Mouse (Mus musculus): ENCODE measurements around the gene Sv2b. TPM values are rescaled to one million over a fixed set of nuclear protein-coding genes. Genes with fewer than 3 reads are reported as not detected.

Sv2b gene
- polyA plus RNA-seq, 1 experiment from 2014 or later: 2.6 TPM

GRCm38 (mm10) chr7:75118022-75118673, 190.9 kb downstream of the Sv2b start:
- H3K9ac ChIP-seq: peak overlapping the region; percentile 35; the same call in 1 of the 2 replicates
- WGBS: 43% methylated on average over 7 of the region's 7 CpGs
- peak overlapping the region; percentile 23 for H3K4me3 ChIP-seq
- H3K4me1 ChIP-seq: no peaks in the 10 kb centered on the region
- peak overlapping the region; percentile 57 for H3K4me2 ChIP-seq (replicated peaks)
- H3K36me3 ChIP-seq: no peaks in the 10 kb centered on the region
- no peak overlapping the region for H3K27ac ChIP-seq
- ATAC-seq (ENCODE audit: low FRiP score): peak; percentile 78
- H3K27me3 ChIP-seq: 0 out of 2 replicates have a peak, but pooled peaks cover 4% of the 10 kb centered on the region
- H3K9me3 ChIP-seq (replicated peaks): no peaks in the 10 kb centered on the region

DNA sequence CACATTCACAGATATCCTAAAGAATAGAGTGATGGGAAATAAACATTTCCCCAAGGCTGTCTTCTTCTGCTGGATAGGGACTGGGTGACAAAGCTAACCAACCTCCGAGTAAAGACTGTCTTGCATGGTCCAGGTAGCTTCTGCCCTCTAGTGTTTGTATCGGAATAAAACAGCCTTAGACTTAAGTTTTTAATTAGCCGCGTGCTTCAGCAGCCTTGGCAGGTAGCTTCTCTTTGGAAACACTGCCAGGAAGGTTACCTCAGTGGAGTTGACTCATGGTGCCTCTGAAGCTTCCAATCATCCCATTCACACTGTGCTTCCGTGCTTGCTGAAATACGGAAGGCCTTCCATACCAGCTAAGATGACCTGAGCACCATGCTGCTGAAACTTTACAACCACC, 198.4 kb downstream of the Sv2b start:
- no peak overlapping the region for H3K4me3 ChIP-seq
- ATAC-seq (ENCODE audit: low FRiP score): no peak; the same call in 1 of the 2 replicates
- no peak overlapping the region for H3K27ac ChIP-seq
- WGBS: 13% methylated on average over 6 of the region's 6 CpGs
- 0 out of 2 replicates have a peak, but pooled peaks cover 4% of the 10 kb centered on the region for H3K27me3 ChIP-seq
- no peak overlapping the region for H3K9ac ChIP-seq
- no peak overlapping the region for H3K4me2 ChIP-seq (replicated peaks)
- H3K36me3 ChIP-seq: no peaks in the 10 kb centered on the region
- no peaks in the 10 kb centered on the region for H3K9me3 ChIP-seq (replicated peaks)
- no peaks in the 10 kb centered on the region for H3K4me1 ChIP-seq

- Histone ChIP-seq H3K36me3 (no peaks in the 10 kb centered on the region), H3K9ac (no peak overlapping the region), H3K27me3 (no peaks in the 10 kb centered on the region), H3K4me2 (replicated peaks) (no peak overlapping the region), H3K4me3 (no peak overlapping the region), H3K27ac (no peak overlapping the region), H3K9me3 (replicated peaks) (no peaks in the 10 kb centered on the region), H3K4me1 (peaks cover 4% of the 10 kb centered on the region; the same call in 1 of the 2 replicates)
- ATAC-seq (ENCODE audit: low FRiP score): no peak
Observed at GRCm38 (mm10) chr7:75107441-75107840, 201.6 kb downstream of the Sv2b start.

DNA sequence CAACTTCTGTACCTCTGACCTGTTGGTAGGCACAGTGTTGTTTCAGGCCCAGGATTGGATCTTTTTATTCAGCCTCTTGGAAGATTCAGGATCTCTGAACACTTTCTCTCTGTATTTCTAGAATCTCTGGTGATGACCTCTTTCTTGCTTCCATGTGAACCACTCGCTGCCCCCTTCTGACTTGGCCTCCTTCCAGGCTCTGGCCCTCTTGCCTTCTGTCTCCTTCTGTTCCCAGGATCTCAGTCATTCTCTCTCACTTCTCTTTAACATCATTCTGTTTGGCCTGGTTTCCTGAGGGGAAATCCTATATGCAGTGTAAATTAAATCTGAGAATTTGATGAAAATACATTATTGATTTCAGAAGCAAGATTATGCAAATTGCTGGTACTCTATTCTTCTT, 205.2 kb downstream of the Sv2b start:
- no peaks in the 10 kb centered on the region for H3K27me3 ChIP-seq
- H3K9me3 ChIP-seq (replicated peaks): no peaks in the 10 kb centered on the region
- H3K4me1 ChIP-seq: peaks cover 8% of the 10 kb centered on the region; the same call in 1 of the 2 replicates
- H3K4me3 ChIP-seq: no peak overlapping the region
- no peak overlapping the region for H3K9ac ChIP-seq
- no peak for ATAC-seq (ENCODE audit: low FRiP score)
- WGBS: 64% methylated on average over 1 of the region's 1 CpGs
- H3K36me3 ChIP-seq: no peaks in the 10 kb centered on the region
- H3K27ac ChIP-seq: no peak overlapping the region
- H3K4me2 ChIP-seq (replicated peaks): no peak overlapping the region

GRCm38 (mm10) chr7:75102536-75103332, 206.3 kb downstream of the Sv2b start:
- Histone ChIP-seq H3K27me3 (no peaks in the 10 kb centered on the region), H3K4me1 (peaks cover 8% of the 10 kb centered on the region; the same call in 1 of the 2 replicates), H3K4me3 (no peak overlapping the region), H3K9ac (no peak overlapping the region), H3K9me3 (replicated peaks) (no peaks in the 10 kb centered on the region), H3K4me2 (replicated peaks) (no peak overlapping the region), H3K27ac (no peak overlapping the region), H3K36me3 (no peaks in the 10 kb centered on the region)
- WGBS: 82% methylated on average over 17 of the region's 17 CpGs
- ATAC-seq (ENCODE audit: low FRiP score): peak; percentile 43; the same call in 1 of the 2 replicates

- ATAC-seq (ENCODE audit: low FRiP score): no peak
- 85% methylated on average over 4 of the region's 4 CpGs for WGBS
- Histone ChIP-seq H3K4me2 (replicated peaks) (no peak overlapping the region), H3K9ac (no peak overlapping the region), H3K27ac (no peak overlapping the region), H3K9me3 (replicated peaks) (no peaks in the 10 kb centered on the region), H3K4me3 (no peak overlapping the region), H3K4me1 (no peaks in the 10 kb centered on the region), H3K36me3 (no peaks in the 10 kb centered on the region), H3K27me3 (no peaks in the 10 kb centered on the region)
Observed at GRCm38 (mm10) chr7:75085473-75085872, 223.6 kb downstream of the Sv2b start.

- H3K4me1 ChIP-seq: no peaks in the 10 kb centered on the region
- H3K36me3 ChIP-seq: no peaks in the 10 kb centered on the region
- H3K4me2 ChIP-seq (replicated peaks): no peak overlapping the region
- no peaks in the 10 kb centered on the region for H3K27me3 ChIP-seq
- no peak overlapping the region for H3K4me3 ChIP-seq
- H3K9me3 ChIP-seq (replicated peaks): no peaks in the 10 kb centered on the region
- ATAC-seq (ENCODE audit: low FRiP score): no peak
- H3K27ac ChIP-seq: no peak overlapping the region
- no peak overlapping the region for H3K9ac ChIP-seq
Observed at GRCm38 (mm10) chr7:75080163-75080562, 228.9 kb downstream of the Sv2b start.

- Histone ChIP-seq H3K27ac (no peak overlapping the region), H3K9ac (no peak overlapping the region), H3K4me2 (replicated peaks) (no peak overlapping the region), H3K4me3 (no peak overlapping the region), H3K27me3 (no peaks in the 10 kb centered on the region), H3K36me3 (no peaks in the 10 kb centered on the region), H3K9me3 (replicated peaks) (no peaks in the 10 kb centered on the region), H3K4me1 (no peaks in the 10 kb centered on the region)
- WGBS: 77% methylated on average over 8 of the region's 8 CpGs
- ATAC-seq (ENCODE audit: low FRiP score): no peak
Observed at GRCm38 (mm10) chr7:75077560-75078208, 231.4 kb downstream of the Sv2b start.

Other genes starting within 250 kb of the Sv2b start
- 32.3 and 35.2 TPM in 2 replicates for gene Akap13, start 146.3 kb upstream of the Sv2b start, polyA plus RNA-seq (2016; fragmentation: Nextera tagmentation; extraction: Ambion mirVana)